Mouse (Mus musculus) adrenal gland, postnatal 14 days (tissue): ENCODE results near the gene C1qtnf4. TPM values are rescaled to one million over a fixed set of nuclear protein-coding genes. Genes with fewer than 3 reads are reported as not detected.
A peak's percentile ranks its signal among the peaks of the same experiment; 100 is the strongest.
"Not testable (repeated sequence)": the region's sequence is repeated elsewhere in the genome, so short reads cannot be mapped to it uniquely, and the experiment has no call there.

ENCODE experiments used
- DNase-seq: peaks from one replicate; pipeline ENCODE4 v3.0.0; 2021; ENCODE audit warnings: mixed read lengths
- total RNA-seq: library from RNA; stranded (reverse); gene quantifications from 2 replicates; pipeline ENCODE4 v1.2.3, GENCODE M21; 2021

The C1qtnf4 gene
- total RNA-seq, 1 experiment from 2014 or later, result 2.3 TPM

- no peak for DNase-seq
These were observed 3.8 kb upstream of the C1qtnf4 start for GRCm38 (mm10) chr2:90881824-90882223.

- no peak for DNase-seq
These were observed 776 bp downstream of the C1qtnf4 start for GRCm38 (mm10) chr2:90886436-90886835.

DNA sequence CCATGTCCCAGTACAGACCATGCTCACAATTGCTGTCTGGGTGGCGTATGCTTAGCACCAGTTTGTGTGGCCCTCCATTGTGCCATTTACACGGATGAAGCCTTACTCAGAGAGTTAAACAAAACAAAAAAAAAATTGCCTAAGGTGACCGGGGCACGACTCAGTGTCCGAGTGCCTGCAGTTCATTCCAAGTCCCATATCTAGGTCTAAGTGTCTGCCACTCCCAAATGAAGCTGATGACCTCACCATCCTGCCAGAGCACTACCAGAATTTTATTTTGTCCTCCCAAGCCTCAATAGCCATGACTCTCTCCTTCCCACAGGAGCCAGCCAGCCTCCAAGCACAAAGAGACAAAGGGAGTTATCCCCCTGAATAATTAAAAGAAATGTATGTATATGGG is 2.0 kb downstream of the C1qtnf4 start:
- DNase-seq, result no peak

GRCm38 (mm10) chr2:90889550-90890548 is 4.2 kb downstream of the C1qtnf4 start:
- DNase-seq, result peak; percentile 74

DNA sequence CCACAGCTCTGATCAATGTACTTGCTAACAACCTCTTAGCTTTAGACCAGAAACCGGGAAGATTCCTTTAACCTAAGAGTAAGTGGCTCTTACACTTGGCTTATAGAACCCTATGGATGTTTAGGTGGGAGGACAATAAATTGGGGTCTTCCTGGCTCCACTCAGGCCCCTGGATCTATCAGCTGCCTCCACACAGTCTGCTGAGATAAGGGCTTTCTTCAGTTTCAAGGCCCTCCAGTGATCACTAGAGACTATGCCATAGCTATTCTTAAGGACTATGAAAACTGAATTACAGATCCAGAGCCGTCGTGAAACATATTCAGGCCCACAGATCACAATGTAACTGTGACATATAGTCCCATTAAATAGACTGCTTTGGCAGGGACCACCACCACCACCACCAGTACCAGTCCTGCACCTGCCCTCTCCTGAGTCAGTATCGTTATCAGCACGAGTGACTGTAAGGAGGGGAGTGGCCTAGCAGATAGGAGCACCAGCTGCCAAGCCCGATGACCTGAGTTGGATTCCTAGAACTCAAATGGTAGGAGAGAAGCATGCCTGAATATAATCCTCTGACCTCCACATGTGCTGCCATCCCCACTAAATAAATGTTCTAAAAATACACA is 8.1 kb downstream of the C1qtnf4 start:
- no peak for DNase-seq

GRCm38 (mm10) chr2:90894299-90894677 is 8.6 kb downstream of the C1qtnf4 start:
- not testable (repeated sequence) for DNase-seq

DNA sequence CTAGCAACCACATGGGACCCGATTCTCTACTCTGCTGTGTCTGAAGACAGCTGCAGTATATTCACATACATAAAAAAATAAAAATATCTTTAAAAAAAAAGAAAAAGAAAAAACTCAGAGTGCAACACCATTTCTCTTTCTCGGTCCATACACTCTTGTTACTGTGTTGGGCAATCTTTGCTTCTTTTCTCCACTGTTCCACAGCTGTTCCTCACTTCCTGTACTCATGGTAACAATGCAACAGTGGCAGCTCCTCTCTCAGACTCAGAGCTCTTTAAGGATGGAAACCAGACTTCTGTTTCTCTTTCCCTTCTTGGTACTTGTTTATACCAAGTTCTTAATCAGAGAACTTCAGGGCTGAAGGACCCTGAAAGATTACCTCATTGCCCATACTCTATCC is 17.7 kb downstream of the C1qtnf4 start:
- DNase-seq, result no peak

- DNase-seq, result peak; percentile 94
These were observed 18.6 kb downstream of the C1qtnf4 start, which contains the start of the genes Kbtbd4 and Ndufs3 for GRCm38 (mm10) chr2:90904076-90904855. Kbtbd4 (plus strand) TSS chr2:90904740. Ndufs3 (minus strand) TSS chr2:90904827.

GRCm38 (mm10) chr2:90904856-90905224 is 19.2 kb downstream of the C1qtnf4 start:
- peak; percentile 63 for DNase-seq

- DNase-seq, result no peak
These were observed 21.1 kb downstream of the C1qtnf4 start for GRCm38 (mm10) chr2:90906721-90907120.

DNA sequence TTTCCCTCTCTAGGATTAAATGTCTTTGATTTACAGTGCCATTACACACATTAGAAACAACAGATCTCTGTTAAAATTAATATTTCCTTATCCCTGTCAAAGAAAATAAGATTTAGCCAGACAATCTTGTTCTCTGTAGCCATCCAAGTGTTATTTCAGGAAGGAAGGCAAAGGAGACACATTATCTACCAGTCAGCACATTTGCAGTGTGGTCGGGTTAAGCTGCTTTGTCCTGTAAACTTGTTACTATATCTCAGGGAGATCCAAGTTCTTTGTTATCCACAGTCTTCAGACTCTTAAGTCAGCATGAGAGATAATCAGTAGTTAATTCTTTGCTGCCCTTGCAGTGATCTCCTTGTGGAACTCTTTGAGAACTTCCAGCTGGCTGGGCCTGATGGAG is 25.2 kb downstream of the C1qtnf4 start:
- DNase-seq, result no peak

GRCm38 (mm10) chr2:90911668-90912067 is 26.0 kb downstream of the C1qtnf4 start:
- DNase-seq, result no peak

- peak; percentile 62 for DNase-seq
These were observed 28.0 kb downstream of the C1qtnf4 start for GRCm38 (mm10) chr2:90913671-90914070.

DNA sequence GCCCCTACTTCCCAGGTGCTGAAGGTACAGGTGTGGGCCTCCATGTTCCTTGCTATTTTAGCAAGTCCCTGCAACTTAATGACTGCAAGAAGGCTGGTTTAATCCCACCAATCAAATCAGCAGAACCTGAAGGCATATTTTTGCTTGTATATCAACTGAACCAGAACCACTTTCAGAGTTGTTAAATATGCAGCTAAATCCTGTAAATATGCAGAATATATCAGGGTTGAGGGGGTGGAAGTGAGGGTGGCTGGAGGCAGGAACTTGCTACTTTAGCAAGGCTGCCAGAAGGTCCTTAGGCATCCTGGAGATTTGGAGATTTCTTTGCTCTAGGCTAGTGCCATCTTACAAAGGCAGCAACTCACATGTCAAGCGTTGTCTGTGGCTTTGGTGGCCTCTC is 29.9 kb downstream of the C1qtnf4 start:
- DNase-seq, result no peak

- no peak for DNase-seq
These were observed 31.0 kb downstream of the C1qtnf4 start for GRCm38 (mm10) chr2:90916560-90917232.

DNA sequence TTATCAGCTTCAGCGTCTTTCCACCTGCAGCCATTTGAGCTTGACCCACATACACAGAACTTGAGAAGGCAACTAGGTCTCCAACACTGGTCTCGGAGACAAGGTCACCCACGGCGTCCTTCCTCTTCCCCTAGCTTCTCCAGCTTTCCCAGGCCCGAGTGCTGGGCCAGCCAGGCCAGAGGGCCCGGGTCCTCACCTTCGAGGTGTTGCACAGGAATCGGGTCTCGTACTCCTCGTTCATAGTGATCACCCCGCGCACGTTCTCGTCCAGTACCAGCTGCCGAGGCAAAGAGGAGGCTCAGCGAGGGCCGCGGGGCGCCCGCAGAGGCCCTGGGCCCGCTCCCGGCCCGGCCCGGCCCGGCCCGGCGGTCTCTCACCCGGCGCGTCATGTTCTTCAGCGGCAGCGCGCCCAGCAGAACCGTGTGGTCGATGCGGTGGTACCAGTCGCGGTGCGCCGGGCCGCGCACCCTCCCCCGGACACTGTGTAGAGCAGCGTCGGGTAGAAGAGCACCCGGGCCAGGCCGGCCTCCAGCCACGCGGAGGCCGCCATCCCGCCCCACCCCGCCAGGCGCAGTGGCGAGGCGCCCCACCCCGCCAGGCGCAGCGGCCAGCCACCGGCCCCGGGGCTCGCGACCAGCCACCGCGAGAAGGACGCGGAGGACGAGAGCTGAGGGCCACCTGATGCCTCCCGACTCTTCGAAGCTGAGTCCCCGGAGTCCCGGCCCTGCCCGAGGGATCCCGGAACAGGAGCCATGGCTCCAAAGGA is 31.8 kb downstream of the C1qtnf4 start:
- peak; percentile 91 for DNase-seq

- peak; percentile 42 for DNase-seq
These were observed 32.5 kb downstream of the C1qtnf4 start for GRCm38 (mm10) chr2:90917999-90918698.

- DNase-seq, result no peak
These were observed 35.5 kb downstream of the C1qtnf4 start for GRCm38 (mm10) chr2:90921178-90921577.

GRCm38 (mm10) chr2:90922636-90923035 is 37.0 kb downstream of the C1qtnf4 start:
- DNase-seq, result no peak

GRCm38 (mm10) chr2:90928566-90928965 is 42.9 kb downstream of the C1qtnf4 start:
- no peak for DNase-seq
